Mouse (Mus musculus) heart, embryonic 13.5 days (tissue): ENCODE results near the gene Mtmr14. TPM values are rescaled to one million over a fixed set of nuclear protein-coding genes. Genes with fewer than 3 reads are reported as not detected.

Experiments
- polyA plus RNA-seq: library from polyadenylated mRNA; unstranded; fragments of >200 nt; fragmentation: Nextera tagmentation; extraction: Ambion mirVana; gene quantifications from 2 replicates; pipeline ENCODE4 v1.2.1, GENCODE M21; 2015

Gene Mtmr14
- polyA plus RNA-seq, 1 experiment from 2014 or later, result 23.6 TPM

Other genes with a start within 250 kb of the Mtmr14 start
- gene Thumpd3, start 191.6 kb upstream of the Mtmr14 start, polyA plus RNA-seq, result 32.2 and 34.9 TPM in 2 replicates
- gene Setd5, start 160.5 kb upstream of the Mtmr14 start, polyA plus RNA-seq, result 49.5 and 55.8 TPM in 2 replicates
- 0.36 and 0.62 TPM in 2 replicates for gene Lhfpl4, start 42.5 kb upstream of the Mtmr14 start, polyA plus RNA-seq
- 0.22 TPM in 1 of 2 replicates, not detected in the other for gene Cpne9, start 44.5 kb downstream of the Mtmr14 start, polyA plus RNA-seq
- gene Brpf1, start 69.3 kb downstream of the Mtmr14 start, polyA plus RNA-seq, result 11.1 and 11.6 TPM in 2 replicates
- 9.5 and 11.6 TPM in 2 replicates for gene Ogg1, start 89.1 kb downstream of the Mtmr14 start, polyA plus RNA-seq
- 109 and 115 TPM in 2 replicates for gene Camk1, start 106.1 kb downstream of the Mtmr14 start, polyA plus RNA-seq
- 39.6 and 41.5 TPM in 2 replicates for gene Tada3, start 140.0 kb downstream of the Mtmr14 start, polyA plus RNA-seq
- gene Arpc4, start 140.3 kb downstream of the Mtmr14 start, polyA plus RNA-seq, result 264 and 283 TPM in 2 replicates
- 1.7 and 2.0 TPM in 2 replicates for gene Ttll3, start 151.4 kb downstream of the Mtmr14 start, polyA plus RNA-seq
- 13.6 and 17.9 TPM in 2 replicates for gene Rpusd3, start 181.5 kb downstream of the Mtmr14 start, polyA plus RNA-seq
- gene Cidec, start 197.9 kb downstream of the Mtmr14 start, polyA plus RNA-seq, result not detected in 2 replicates
- 59.5 and 67.6 TPM in 2 replicates for gene Jagn1, start 204.7 kb downstream of the Mtmr14 start, polyA plus RNA-seq
- 1.1 and 1.2 TPM in 2 replicates for gene Il17re, start 220.6 kb downstream of the Mtmr14 start, polyA plus RNA-seq
- 4.4 and 6.7 TPM in 2 replicates for gene Il17rc, start 233.6 kb downstream of the Mtmr14 start, polyA plus RNA-seq
- gene Creld1, start 245.5 kb downstream of the Mtmr14 start, polyA plus RNA-seq, result 37.6 and 46.9 TPM in 2 replicates